Mouse (Mus musculus) thymus, adult 18-20 months (tissue): ENCODE results near the gene Rnft1.
A peak's percentile ranks its signal among the peaks of the same experiment; 100 is the strongest.
"Not testable (repeated sequence)": the region's sequence is repeated elsewhere in the genome, so short reads cannot be mapped to it uniquely, and the experiment has no call there.

Experiments used
- DNase-seq, 2 experiments: peaks; one replicate each; pipeline ENCODE4 v3.0.0; 2022; ENCODE audit warnings: mixed read lengths in 2 of 2

Rnft1 gene

DNA sequence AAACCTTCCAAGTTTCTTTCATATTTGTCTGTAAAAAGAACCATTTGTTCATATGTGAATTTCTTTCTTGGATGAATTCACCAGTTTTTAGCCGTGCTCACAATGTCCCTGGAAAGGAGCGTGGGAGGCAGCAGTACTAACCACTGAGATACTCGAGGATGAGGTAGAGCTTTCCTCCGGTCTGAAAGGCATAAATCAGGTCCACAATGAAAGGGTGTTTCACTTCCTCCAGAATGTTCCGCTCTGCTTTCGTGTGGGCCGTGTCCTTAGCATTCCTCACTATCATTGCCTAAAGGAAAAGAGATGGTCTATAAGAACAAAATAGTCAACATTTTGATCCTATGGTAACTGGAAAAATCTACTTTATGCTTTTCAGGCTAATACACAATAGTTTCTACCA lies 35.3 kb downstream of the Rnft1 start:
- no peak for DNase-seq

DNA sequence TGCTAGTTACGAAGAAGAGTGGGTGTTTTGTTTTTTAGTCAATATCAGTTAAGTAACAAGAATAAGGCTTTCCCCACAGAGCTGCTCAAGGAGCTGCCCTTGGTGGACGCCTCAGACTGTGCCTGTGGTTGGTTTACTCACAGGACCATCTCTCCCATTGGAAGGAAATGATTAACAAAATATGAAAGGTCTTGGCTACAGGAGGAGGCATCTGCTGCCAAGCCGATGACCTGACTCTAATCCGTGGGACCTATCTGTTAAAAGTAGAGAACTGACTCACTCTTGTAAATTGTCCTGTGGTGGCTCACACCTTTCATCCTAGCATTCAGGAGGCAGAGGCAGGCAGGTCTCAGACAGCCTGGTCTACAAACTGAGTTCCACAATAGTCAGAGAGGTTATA lies 43.1 kb downstream of the Rnft1 start:
- no peak for DNase-seq

DNA sequence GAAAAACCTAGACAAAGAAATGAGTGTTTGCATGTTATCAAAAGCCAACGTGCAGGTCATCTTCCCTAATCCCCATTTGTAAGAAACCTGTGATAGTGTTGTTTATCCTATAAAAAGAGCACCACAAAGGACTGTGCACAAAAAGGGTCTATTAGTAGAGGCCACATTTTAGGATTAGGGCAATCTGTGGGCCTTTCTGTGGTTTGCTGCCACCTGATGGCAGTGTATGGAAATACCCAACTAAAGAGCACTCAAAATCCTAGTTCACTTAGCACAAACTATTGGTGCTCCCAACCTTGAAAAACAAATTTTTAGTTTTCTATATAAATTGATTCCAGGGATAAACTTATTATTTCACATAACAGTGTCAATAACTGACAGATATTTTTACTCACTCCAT lies 48.4 kb downstream of the Rnft1 start:
- no peak for DNase-seq

DNA sequence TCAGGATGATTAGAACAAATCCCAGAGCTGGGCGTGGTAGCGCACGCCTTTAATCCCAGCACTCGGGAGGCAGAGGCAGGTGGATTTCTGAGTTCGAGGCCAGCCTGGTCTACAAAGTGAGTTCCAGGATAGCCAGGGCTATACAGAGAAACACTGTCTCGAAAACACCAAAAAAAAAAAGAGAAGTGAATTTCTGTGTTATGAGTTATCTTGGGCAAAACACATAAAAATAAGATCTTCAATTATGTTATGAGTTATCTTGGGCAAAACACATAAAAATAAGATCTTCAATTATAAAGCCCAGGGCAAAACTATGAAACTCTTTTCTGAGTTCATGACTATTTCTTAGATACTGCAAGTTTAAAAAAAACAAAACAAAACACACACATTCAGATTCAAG lies 48.8 kb downstream of the Rnft1 start:
- not testable (repeated sequence) for DNase-seq

DNA sequence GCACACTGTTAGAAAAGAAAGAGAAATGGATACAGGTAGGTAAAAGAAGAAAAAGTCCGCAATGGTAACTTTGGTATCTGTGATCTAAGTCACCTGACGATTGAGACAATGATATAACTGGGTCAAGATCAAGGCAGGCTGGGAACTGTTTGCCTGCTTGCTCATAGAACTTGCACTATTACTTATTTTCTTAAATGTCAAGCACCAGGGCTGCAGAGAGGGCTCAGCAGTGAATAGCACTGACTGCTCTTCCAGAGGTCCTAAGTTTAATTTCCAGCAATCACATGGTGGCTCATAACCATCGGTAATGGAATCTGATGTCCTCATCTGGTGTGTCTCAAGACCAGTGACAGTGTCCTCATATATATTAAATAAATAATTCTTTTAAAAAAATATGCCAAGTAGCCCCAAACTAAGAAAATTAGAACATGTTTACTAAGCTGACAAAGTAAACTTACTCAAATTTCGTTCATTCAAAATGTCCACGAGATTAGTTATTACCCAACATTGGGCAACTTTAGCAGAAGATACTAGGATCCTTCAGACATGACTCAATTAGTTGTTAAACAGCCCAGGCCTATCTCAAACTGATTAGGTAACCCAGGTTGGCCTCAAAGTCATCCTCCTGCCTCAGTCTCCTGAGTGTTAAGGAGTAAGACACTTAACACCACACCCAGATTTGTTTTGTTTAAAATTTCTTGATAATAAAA lies 49.9 kb downstream of the Rnft1 start:
- DNase-seq: no peak

DNA sequence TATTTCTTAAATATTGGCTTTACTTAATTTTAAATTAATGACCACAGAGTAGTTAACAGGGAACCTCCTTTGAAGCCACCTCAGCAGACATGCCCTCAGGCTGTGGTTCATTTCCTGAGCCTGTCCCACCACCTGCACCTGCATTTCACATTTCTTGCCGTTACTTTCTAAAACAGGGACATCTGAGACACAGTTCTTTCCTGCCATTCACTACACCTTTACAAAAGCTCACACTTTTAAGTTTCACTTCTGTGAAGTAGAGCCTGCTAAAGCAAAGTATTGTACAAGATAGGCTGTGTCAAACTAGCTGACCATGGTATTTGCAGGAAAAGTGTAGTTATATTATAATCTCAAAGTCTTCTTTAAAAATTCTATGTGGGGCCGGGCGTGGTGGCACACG lies 54.3 kb downstream of the Rnft1 start:
- peak; percentile 20 to 52 for DNase-seq

DNA sequence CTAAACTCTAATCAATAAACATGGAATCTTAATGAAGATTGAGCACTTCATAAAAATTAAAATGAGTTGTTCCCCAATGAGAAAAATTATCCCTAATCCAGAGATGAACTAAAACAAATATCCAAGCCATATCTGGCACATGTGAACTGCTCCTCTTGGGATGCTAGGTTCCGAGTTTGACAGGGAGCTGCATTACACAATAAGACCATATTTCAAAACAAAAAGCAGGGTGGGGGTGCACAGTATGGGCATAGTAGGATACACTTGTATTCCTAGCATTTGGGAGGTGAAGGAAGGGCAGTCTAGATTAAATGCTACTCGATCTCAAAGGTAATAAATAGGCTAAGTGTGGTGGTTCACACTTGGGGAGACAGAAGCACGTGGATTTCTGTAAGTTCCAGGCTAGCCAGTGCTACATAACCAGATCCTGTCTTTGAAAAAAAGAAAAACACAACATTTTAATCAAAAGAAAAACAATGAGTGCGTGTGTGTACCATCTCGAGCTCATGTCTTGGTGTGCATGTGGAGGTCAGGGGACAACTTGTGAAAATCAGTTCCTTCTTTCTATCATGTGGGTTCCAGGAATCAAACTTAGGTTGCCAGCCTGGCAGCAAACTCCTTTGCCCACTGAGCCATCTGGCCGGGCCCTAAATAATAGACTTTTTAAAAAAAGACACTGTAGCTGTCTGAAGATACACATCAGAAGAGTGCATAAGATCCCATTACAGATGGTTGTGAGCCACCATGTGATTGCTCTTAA lies 55.4 kb downstream of the Rnft1 start:
- no peak for DNase-seq

DNA sequence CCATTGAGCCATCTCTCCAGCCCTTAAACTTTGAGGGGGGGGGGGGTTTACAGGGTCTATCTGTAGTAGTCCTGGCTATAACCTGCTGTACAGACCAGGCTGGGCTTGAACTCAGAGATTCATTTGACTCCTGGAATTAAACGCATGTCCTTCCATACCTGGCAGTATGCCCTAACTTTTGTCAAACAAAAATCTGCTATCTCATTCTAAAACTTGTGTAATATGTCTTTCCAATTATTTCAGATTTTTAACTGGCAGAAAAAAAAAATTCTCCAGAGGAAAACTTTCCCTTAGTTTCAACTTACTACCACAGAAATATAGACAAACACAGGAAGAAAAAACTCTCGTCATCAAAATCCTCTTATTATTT lies 56.0 kb downstream of the Rnft1 start:
- DNase-seq: no peak

DNA sequence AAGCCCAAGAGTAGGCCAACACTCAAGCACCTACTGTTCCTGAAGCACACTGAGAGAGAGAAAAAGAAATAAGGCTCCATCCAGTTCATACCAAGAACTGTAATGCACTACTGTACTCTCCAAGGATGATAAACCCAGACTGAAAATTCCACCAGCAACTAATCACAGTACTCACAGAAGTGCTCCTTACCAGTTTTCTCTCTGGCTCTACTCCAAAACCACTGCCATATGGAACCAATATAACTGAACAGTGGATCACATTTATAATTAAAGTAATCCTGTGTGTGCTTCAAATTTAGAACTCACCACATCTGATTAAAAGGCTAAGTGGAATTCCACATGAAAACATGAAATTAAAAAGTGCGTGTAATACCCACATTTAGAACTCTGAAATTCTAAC lies 58.4 kb downstream of the Rnft1 start:
- DNase-seq: no peak

DNA sequence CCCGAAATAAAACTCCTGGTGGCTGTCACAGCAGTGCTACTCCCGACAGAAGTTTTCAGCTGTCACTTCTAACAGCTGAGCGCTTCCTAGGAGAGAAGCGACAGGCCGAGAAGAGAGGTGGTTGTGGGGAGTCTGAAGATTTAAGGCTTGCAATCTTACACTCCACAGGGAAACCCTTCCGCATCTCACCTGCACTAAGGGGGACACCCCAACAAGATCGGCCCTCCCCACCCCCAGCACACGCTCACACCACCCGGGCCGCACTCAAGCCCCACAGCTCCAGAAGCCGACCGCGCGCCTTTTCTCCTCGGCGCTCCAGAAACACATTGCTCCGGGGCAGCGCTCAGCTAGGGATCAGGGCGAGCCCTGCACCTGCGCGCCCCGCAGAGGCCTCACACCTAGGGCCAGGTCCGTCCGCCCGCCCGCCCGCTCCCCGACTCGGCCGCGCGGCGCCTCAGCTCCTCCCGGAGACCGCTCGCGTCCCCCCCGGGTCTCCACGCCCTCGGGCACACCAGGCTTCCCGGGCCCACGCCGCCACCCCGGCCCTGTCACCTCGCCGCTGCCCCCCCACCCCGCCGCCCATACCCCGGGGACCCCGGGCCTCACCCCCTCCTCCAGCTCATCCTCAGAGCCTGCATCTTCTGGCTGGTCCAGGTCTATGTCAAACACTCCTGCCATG lies 59.6 kb downstream of the Rnft1 start:
- no peak for DNase-seq

DNA sequence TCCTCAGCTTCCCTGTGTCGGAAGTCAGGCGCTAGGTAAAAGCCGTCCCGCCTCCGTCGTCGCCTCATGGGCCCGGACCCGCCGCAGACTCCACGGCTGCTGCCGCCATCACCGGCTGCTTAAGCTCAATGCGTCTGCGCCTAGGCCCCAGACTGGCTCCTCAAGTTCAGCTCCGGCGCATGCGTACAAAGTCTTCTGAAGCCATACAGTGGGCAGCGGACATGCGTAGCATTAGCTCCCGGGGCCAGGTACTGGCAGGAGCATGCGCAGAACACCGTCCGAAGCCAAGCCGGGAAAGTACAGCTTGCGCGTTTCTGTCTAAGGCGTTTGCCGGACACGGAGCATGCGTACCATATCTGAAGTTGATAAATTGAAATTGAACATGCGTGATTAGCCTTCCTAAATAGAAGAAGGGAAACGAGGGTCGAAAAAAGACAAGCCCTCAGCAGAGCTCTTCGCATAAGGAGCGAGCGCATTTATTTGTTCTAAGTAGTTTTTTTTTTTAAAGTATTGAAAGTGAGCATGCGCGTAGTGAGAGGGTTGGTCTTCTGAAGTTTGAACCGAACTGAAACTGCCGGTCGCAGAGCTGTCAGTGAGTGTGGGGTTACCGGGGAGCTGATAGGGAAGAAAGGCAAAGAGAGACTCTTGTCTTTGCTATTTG lies 60.3 kb downstream of the Rnft1 start, which contains the start of the genes Rps6kb1 and Tubd1:
Gene Rps6kb1 (minus strand): TSS at position 167 of the 661 bp plus-strand sequence.
Gene Tubd1 (plus strand): TSS at position 353 of the 661 bp plus-strand sequence.
- DNase-seq: peak; percentile 99 to 100

DNA sequence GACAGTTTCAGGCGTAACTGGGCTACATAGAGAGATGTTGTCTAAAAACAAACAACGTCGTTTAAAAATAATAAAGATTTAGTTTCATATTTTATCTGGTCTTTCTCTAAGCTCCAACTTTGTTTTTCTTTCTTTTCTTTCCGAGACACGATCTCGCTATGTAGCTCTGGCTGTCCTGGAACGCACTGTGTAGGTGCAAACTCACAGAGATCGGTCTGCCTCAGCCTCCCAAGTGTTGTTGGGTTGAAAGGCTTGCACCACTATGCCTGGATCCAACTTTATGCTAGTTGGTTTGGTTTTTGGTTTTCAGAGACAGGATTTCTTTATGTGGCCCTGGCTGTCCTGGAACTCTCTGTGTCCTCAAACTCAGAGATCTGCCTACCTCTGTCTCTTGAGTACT lies 61.1 kb downstream of the Rnft1 start:
- no peak for DNase-seq

DNA sequence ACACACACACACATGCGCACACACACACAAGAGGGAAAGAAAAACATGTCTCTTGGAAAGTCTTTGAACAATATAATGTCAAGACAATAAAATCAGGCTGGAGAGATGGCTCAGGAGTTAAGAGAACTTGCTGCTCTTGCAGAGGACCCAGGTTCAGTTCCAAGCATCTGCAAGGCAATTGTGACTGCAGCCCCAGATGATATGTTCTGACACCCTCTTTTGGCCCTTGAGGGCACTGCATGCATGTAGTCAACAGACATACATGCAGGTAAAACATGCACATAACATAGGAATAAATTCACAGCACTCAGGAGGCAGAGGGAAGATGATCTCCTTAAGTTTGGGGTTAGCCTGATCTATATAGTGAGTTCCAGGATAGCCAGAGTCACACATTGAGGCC lies 63.0 kb downstream of the Rnft1 start:
- peak; percentile 7 to 34 for DNase-seq
